Mouse (Mus musculus) MEL (cell line): ENCODE measurements at regions not wholly inside any gene's neighbourhood (a gene's known extent, or its start where the extent isn't known, plus 50 kb on each side); places are given as distances from the start of the nearest gene placed in this dataset.

Experiments used
- CTCF ChIP-seq, 3 experiments: IDR thresholded peaks in 2 of 3; conservative IDR thresholded peaks in 1 of 3; 2 replicates each; pipeline ENCODE4 v1.5.1; 2011 to 2012; ENCODE audit warnings: low read length in 3 of 3, low read depth in 2 of 3, mild to moderate bottlenecking in 2 of 3, improper control_type of control experiment in 1 of 3, inconsistent platforms in 1 of 3, mixed read lengths in 1 of 3, moderate library complexity in 1 of 3; ENCODE audit not compliant: control insufficient read depth in 1 of 3, insufficient read depth in 1 of 3, poor library complexity in 1 of 3, severe bottlenecking in 1 of 3
- EP300 ChIP-seq, 2 experiments: IDR thresholded peaks; 2 replicates each; pipeline ENCODE4 v1.6.1; 2011; ENCODE audit warnings: improper control_type of control experiment in 2 of 2, low read length in 2 of 2, low read depth in 1 of 2, mild to moderate bottlenecking in 1 of 2
- POLR2A ChIP-seq, 2 experiments: IDR thresholded peaks; 2 replicates each; pipeline ENCODE4 v1.6.1; 2011 to 2012; ENCODE audit warnings: low read length in 2 of 2, mild to moderate bottlenecking in 2 of 2, control low read depth in 1 of 2, improper control_type of control experiment in 1 of 2, low read depth in 1 of 2, moderate library complexity in 1 of 2; ENCODE audit not compliant: control insufficient read depth in 1 of 2, insufficient read depth in 1 of 2, poor library complexity in 1 of 2
- SIN3A ChIP-seq: IDR thresholded peaks from 2 replicates; pipeline ENCODE4 v1.6.1; 2012; ENCODE audit warnings: low read length, improper control_type of control experiment, inconsistent platforms
- ZC3H11A ChIP-seq: IDR thresholded peaks from 2 replicates; pipeline ENCODE4 v1.6.1; 2012; ENCODE audit warnings: low read depth, mild to moderate bottlenecking, inconsistent platforms, low read length, improper control_type of control experiment
- ZNF384 ChIP-seq: IDR thresholded peaks from 2 replicates; pipeline ENCODE4 v1.6.1; 2012; ENCODE audit warnings: low read depth, mild to moderate bottlenecking, inconsistent platforms, low read length, improper control_type of control experiment

DNA sequence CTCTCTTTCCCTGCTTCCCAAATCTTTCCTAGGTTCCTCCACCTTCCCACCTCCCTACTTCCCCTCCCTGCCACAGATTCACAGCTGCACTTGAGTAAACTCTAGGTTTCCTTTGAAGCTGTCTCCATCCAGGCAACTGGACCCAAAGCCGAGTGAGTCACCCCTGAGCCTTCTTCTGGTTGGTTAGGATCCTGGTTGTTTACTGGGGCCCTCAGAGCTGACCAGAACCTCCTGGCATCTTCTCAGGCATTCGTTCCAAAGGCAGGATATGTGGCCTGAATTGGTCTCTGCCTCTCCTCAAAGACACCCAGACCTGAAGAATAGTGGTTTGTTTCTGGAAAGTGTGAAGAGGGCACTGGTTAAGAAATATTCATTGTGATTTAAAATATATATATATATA is 87.6 kb downstream of the Fam204a start:
- TF ChIP-seq CTCF (IDR thresholded peaks at IDR 0.05 in 2 of 3, conservative IDR thresholded peaks at IDR 0.05 in 1 of 3; ENCODE audit: control insufficient read depth in 1 of 3, insufficient read depth in 1 of 3, low read depth in 2 of 3, low read length in 3 of 3, poor library complexity in 1 of 3, severe bottlenecking in 1 of 3), result no peak
- TF ChIP-seq SIN3A, result no peak
- no peak for TF ChIP-seq ZC3H11A
- no peak for TF ChIP-seq EP300 (IDR thresholded peaks at IDR 0.05; ENCODE audit: low read depth in 1 of 2, low read length in 2 of 2)
- no peak for TF ChIP-seq POLR2A (IDR thresholded peaks at IDR 0.05; ENCODE audit: control insufficient read depth in 1 of 2, insufficient read depth in 1 of 2, low read depth in 1 of 2, low read length in 2 of 2, poor library complexity in 1 of 2)
- no peak for TF ChIP-seq ZNF384
